Mouse (Mus musculus) Muller cell, postnatal 12 days (primary cell): ENCODE results near the gene Zkscan16.

Source experiments
- DNase-seq: peaks from one replicate; pipeline ENCODE4 v3.0.0-alpha.2; 2015; ENCODE audit errors: inconsistent ontology term

The Zkscan16 gene

GRCm38 (mm10) chr4:58935846-58936245 is 7.6 kb upstream of the Zkscan16 start:
- no peak for DNase-seq

- no peak for DNase-seq
These were observed 1.8 kb upstream of the Zkscan16 start for GRCm38 (mm10) chr4:58941638-58942037.

GRCm38 (mm10) chr4:58942942-58943341 is 486 bp upstream of the Zkscan16 start:
- DNase-seq = no peak

- DNase-seq = no peak
These were observed 752 bp downstream of the Zkscan16 start for GRCm38 (mm10) chr4:58944206-58944553.

GRCm38 (mm10) chr4:58944695-58945094 is 1.3 kb downstream of the Zkscan16 start:
- DNase-seq = no peak

- no peak for DNase-seq
These were observed 5.0 kb downstream of the Zkscan16 start for GRCm38 (mm10) chr4:58948391-58948790.

GRCm38 (mm10) chr4:58952630-58953029 is 9.2 kb downstream of the Zkscan16 start:
- DNase-seq = no peak

- no peak for DNase-seq
These were observed 18.3 kb downstream of the Zkscan16 start for GRCm38 (mm10) chr4:58961719-58962118.

- DNase-seq = no peak
These were observed 19.8 kb downstream of the Zkscan16 start for GRCm38 (mm10) chr4:58963271-58963670.

- no peak for DNase-seq
These were observed 21.7 kb downstream of the Zkscan16 start for GRCm38 (mm10) chr4:58965136-58965535.

GRCm38 (mm10) chr4:58970678-58971077 is 27.2 kb downstream of the Zkscan16 start:
- no peak for DNase-seq

- DNase-seq = no peak
These were observed 32.3 kb downstream of the Zkscan16 start for GRCm38 (mm10) chr4:58975711-58976110.

GRCm38 (mm10) chr4:58981421-58981820 is 38.0 kb downstream of the Zkscan16 start:
- DNase-seq = no peak

- DNase-seq = no peak
These were observed 39.4 kb downstream of the Zkscan16 start for GRCm38 (mm10) chr4:58982806-58983205.

- peak; percentile 71 for DNase-seq
These were observed 41.8 kb downstream of the Zkscan16 start for GRCm38 (mm10) chr4:58985157-58985648.

- peak; percentile 73 for DNase-seq
These were observed 43.2 kb downstream of the Zkscan16 start, which contains the start of gene Ptgr1 for GRCm38 (mm10) chr4:58986540-58987190. Gene Ptgr1, minus strand, starts transcription at chr4:58987119.

- peak; percentile 41 for DNase-seq
These were observed 46.0 kb downstream of the Zkscan16 start for GRCm38 (mm10) chr4:58989303-58989898.

GRCm38 (mm10) chr4:58990609-58991434 is 47.4 kb downstream of the Zkscan16 start:
- no peak for DNase-seq

GRCm38 (mm10) chr4:58992195-58992594 is 48.8 kb downstream of the Zkscan16 start:
- no peak for DNase-seq

- DNase-seq = no peak
These were observed 51.3 kb downstream of the Zkscan16 start, which contains the start of gene Dnajc25 for GRCm38 (mm10) chr4:58994762-58995161. Gene Dnajc25, plus strand, starts transcription at chr4:58995062.

GRCm38 (mm10) chr4:58995251-58995693 is 51.8 kb downstream of the Zkscan16 start:
- DNase-seq = no peak

- no peak for DNase-seq
These were observed 53.7 kb downstream of the Zkscan16 start for GRCm38 (mm10) chr4:58997081-58997480.
